Mouse (Mus musculus) kidney, postnatal 36 days (tissue): ENCODE measurements around the gene Triobp.

Experiments
- DNase-seq, 2 experiments: peaks; one replicate each; pipeline ENCODE4 v3.0.0; 2021 to 2022; ENCODE audit warnings: mixed read lengths in 2 of 2

Gene Triobp

GRCm38 (mm10) chr15:79037913-79038328 lies 90.4 kb downstream of the Triobp start:
- DNase-seq, result peak; percentile 76 to 94

GRCm38 (mm10) chr15:79038331-79038730 lies 90.8 kb downstream of the Triobp start:
- no peak for DNase-seq

- peak; percentile 92 to 95 for DNase-seq
These were observed 91.3 kb downstream of the Triobp start for GRCm38 (mm10) chr15:79038853-79039252.

- peak; percentile 42 to 58 for DNase-seq
These were observed 93.2 kb downstream of the Triobp start for GRCm38 (mm10) chr15:79040501-79041416.

- DNase-seq, result no peak
These were observed 94.1 kb downstream of the Triobp start, which contains the start of gene Galr3 for GRCm38 (mm10) chr15:79041585-79041984. TSS of gene Galr3 (plus strand) at chr15:79041885.

- peak in 1 of 2 experiments; percentile 54 for DNase-seq
These were observed 95.4 kb downstream of the Triobp start for GRCm38 (mm10) chr15:79042721-79043491.

- no peak for DNase-seq
These were observed 97.3 kb downstream of the Triobp start for GRCm38 (mm10) chr15:79044837-79045236.

- DNase-seq, result no peak
These were observed 100.7 kb downstream of the Triobp start for GRCm38 (mm10) chr15:79048186-79048585.

GRCm38 (mm10) chr15:79050160-79050845 lies 102.8 kb downstream of the Triobp start:
- DNase-seq, result no peak

- no peak for DNase-seq
These were observed 103.4 kb downstream of the Triobp start for GRCm38 (mm10) chr15:79050964-79051363.

GRCm38 (mm10) chr15:79051461-79052360 lies 104.2 kb downstream of the Triobp start:
- DNase-seq, result peak; percentile 81 to 90

- no peak for DNase-seq
These were observed 104.8 kb downstream of the Triobp start for GRCm38 (mm10) chr15:79052366-79052765.
